Mouse (Mus musculus) kidney, postnatal 25 days (tissue): ENCODE data around the gene Nif3l1.

Source experiments
- DNase-seq, 2 experiments: peaks; one replicate each; pipeline ENCODE4 v3.0.0; 2021; ENCODE audit warnings: mixed read lengths in 2 of 2

Gene Nif3l1

GRCm38 (mm10) chr1:58458867-58459266, 13.9 kb downstream of the Nif3l1 start:
- peak; percentile 50 to 67 for DNase-seq

GRCm38 (mm10) chr1:58460566-58460965, 15.6 kb downstream of the Nif3l1 start:
- DNase-seq = no peak

DNA sequence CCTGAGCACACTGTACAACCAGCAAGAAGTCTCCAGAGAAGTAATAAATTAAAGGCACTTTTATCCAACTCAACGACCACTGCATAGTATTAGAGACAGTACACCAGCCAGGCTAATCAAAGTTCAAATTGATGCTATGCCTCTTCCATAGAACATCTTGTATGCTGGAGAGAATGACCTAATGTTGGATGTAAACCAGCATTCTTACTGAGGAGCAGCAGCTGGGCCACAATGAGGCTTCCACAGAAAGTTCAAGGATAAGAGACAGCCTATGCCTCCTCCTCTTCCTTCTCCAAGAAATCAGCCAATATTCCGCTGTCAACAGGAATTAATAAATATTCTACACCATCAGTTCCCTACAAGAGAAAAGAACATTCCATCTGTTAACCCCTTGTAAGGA, 19.0 kb downstream of the Nif3l1 start:
- no peak for DNase-seq

DNA sequence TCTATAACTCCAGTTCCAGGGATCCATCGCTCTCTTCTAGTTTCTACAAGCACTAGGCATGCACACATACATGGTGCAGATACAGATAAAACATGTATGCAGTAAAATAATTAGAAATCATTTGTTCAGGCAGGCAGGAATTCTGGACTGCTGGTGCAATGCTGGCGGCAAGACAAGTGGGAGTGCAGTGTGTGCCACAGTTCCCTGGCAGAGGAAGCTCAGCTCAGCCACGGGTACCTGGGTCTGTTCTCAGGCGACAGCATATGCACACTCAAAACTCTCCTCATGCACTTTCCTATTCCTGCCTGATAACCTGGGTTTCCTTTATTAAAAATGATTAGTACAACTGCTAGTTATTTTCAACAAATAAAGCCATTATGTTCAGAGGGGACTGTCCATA, 20.1 kb downstream of the Nif3l1 start:
- no peak for DNase-seq

- no peak for DNase-seq
Observed at GRCm38 (mm10) chr1:58465561-58465960, 20.6 kb downstream of the Nif3l1 start.

DNA sequence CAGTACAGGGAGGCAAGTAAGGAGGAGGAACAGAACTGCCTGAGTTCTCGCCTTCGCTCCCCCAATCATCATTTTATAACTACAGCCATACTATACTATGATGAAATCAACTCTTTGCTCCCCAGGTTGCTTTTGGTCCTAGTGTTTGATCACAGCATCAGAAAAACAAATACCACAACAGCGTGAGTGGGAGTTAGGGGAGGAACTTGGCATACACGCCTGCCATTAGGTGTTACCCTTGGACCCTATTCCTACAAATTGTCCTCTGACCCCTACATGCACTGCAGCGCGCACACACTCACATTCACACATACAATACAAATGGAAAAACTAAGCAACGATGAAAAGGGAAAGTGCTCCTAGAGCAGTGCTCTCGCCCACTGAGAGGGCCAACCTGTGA, 30.7 kb downstream of the Nif3l1 start:
- no peak for DNase-seq

DNA sequence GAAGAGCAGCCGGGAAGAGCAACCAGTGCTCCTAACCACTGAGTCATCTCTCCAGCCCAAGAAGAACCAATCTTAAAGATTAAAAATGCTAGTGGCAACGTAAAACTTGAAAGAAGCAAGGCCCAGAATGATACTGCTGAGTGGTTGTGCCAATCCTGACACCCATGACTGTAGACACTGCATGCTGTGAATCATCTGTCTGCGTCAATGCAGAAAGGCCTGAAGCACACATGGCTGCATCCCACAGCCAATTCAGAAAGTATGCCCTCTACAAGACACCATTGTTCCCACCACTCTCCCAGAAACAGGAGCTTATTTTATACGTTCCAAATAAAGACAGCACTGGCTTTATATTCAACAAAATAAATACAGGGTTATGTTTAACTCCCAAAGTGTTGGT, 37.7 kb downstream of the Nif3l1 start:
- no peak for DNase-seq

- no peak for DNase-seq
Observed at GRCm38 (mm10) chr1:58495603-58496002, 50.7 kb downstream of the Nif3l1 start.

DNA sequence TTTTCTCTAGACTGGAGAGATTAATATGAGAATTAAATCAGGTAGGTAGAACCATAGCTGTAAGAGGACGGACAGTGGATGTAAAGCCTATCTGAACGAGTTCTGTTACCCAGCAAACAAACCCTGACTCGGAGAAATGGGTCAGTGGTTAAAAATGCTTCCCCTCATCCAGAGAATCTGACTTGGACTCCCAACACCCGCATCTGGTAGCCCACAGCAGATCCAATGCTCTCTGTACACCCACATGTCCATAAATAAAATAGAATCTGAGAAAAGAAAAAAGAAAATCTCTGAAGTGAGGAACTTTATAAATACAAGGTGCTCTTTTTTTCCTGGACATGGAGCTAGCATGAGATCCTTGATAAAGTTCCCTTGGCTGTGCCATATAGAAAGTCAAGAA, 52.7 kb downstream of the Nif3l1 start:
- no peak for DNase-seq

DNA sequence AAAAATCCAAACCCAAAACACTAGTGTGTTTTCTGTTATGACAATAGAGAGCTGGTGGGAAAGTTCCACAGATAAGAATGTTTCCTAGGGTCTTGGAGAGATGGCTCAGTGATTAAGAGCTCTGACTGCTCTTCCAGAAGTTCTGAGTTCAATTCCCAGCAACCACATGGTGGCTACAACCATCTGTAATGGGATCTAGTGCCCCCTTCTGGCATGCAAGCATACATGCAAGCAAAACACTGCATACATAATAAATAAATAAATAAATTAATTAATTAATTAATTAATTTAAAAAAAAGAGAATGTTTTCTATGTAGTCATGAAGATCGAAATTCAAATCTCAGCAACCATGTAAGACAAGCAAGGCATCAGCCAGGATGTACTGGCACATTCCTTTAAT, 53.8 kb downstream of the Nif3l1 start:
- DNase-seq = no peak

- no peak for DNase-seq
Observed at GRCm38 (mm10) chr1:58503134-58503533, 58.2 kb downstream of the Nif3l1 start.

GRCm38 (mm10) chr1:58503793-58504370, 58.9 kb downstream of the Nif3l1 start:
- no peak for DNase-seq

- peak; percentile 91 to 97 for DNase-seq
Observed at GRCm38 (mm10) chr1:58504577-58505254, 59.8 kb downstream of the Nif3l1 start, which contains the start of gene Orc2. Gene Orc2 (minus strand): TSS chr1:58505109.

- DNase-seq = no peak
Observed at GRCm38 (mm10) chr1:58507249-58507648, 62.3 kb downstream of the Nif3l1 start.
